Mouse (Mus musculus): Measurements from ENCODE around the gene Eif3k. TPM values are rescaled to one million over a fixed set of nuclear protein-coding genes. Genes with fewer than 3 reads are reported as not detected.

Gene Eif3k
- 351 and 356 TPM in 2 replicates for polyA plus RNA-seq (2015; fragmentation: Nextera tagmentation; extraction: Ambion mirVana)

- Histone ChIP-seq H3K27ac (peak within 1 kb of the TSS; percentile 51), H3K4me2 (peak within 1 kb of the TSS; percentile 84), H3K9ac (peak within 1 kb of the TSS; percentile 82), H3K36me3 (ENCODE audit: poor library complexity, severe bottlenecking) (peaks cover 28% of the 10 kb centered on the region), H3K4me1 (peaks cover 22% of the 10 kb centered on the region), H3K27me3 (no peaks in the 10 kb centered on the region), H3K9me3 (replicated peaks) (no peaks in the 10 kb centered on the region), H3K4me3 (peak within 1 kb of the TSS; percentile 78)
- peak; percentile 97 for ATAC-seq
- WGBS, result under 1% methylated on average over 36 of the region's 36 CpGs
Measured at GRCm38 (mm10) chr7:28981651-28982273, at the start of gene Eif3k, which contains the start of gene Map4k1. Gene Eif3k (minus strand): TSS chr7:28981864. Gene Map4k1 (plus strand): TSS chr7:28982050.

- Histone ChIP-seq H3K4me3 (no peak overlapping the region), H3K9ac (no peak overlapping the region), H3K9me3 (replicated peaks) (no peaks in the 10 kb centered on the region), H3K27ac (no peak overlapping the region), H3K4me1 (no peaks in the 10 kb centered on the region), H3K36me3 (ENCODE audit: poor library complexity, severe bottlenecking) (no peaks in the 10 kb centered on the region), H3K27me3 (no peaks in the 10 kb centered on the region), H3K4me2 (no peak overlapping the region)
- ATAC-seq, result no peak
- 91% methylated on average over 14 of the region's 14 CpGs for WGBS
Measured at GRCm38 (mm10) chr7:29029690-29030656, 48.3 kb upstream of the Eif3k start.

- Histone ChIP-seq H3K9me3 (replicated peaks) (no peaks in the 10 kb centered on the region), H3K9ac (no peak overlapping the region), H3K4me3 (no peak overlapping the region), H3K4me1 (no peaks in the 10 kb centered on the region), H3K36me3 (ENCODE audit: poor library complexity, severe bottlenecking) (no peaks in the 10 kb centered on the region), H3K27ac (no peak overlapping the region), H3K27me3 (no peaks in the 10 kb centered on the region), H3K4me2 (no peak overlapping the region)
- 86% methylated on average over 6 of the region's 6 CpGs for WGBS
- ATAC-seq, result no peak
Measured at GRCm38 (mm10) chr7:29028761-29029160, 47.1 kb upstream of the Eif3k start.

GRCm38 (mm10) chr7:29026811-29027210 lies 45.1 kb upstream of the Eif3k start:
- Histone ChIP-seq H3K9me3 (replicated peaks) (no peaks in the 10 kb centered on the region), H3K9ac (no peak overlapping the region), H3K4me3 (no peak overlapping the region), H3K27me3 (no peaks in the 10 kb centered on the region), H3K4me1 (no peaks in the 10 kb centered on the region), H3K4me2 (no peak overlapping the region), H3K36me3 (ENCODE audit: poor library complexity, severe bottlenecking) (no peaks in the 10 kb centered on the region), H3K27ac (no peak overlapping the region)
- ATAC-seq, result no peak
- WGBS, result 59% methylated on average over 4 of the region's 4 CpGs

- Histone ChIP-seq H3K4me3 (no peak overlapping the region), H3K27ac (no peak overlapping the region), H3K9ac (no peak overlapping the region), H3K9me3 (replicated peaks) (no peaks in the 10 kb centered on the region), H3K4me2 (no peak overlapping the region), H3K4me1 (no peaks in the 10 kb centered on the region), H3K27me3 (peaks cover 3% of the 10 kb centered on the region), H3K36me3 (ENCODE audit: poor library complexity, severe bottlenecking) (no peaks in the 10 kb centered on the region)
- ATAC-seq, result no peak
- WGBS, result 96% methylated on average over 5 of the region's 5 CpGs
Measured at GRCm38 (mm10) chr7:29026195-29026594, 44.5 kb upstream of the Eif3k start.

GRCm38 (mm10) chr7:29025566-29025965 lies 43.9 kb upstream of the Eif3k start:
- Histone ChIP-seq H3K4me1 (no peaks in the 10 kb centered on the region), H3K4me2 (no peak overlapping the region), H3K4me3 (no peak overlapping the region), H3K27ac (no peak overlapping the region), H3K9me3 (replicated peaks) (no peaks in the 10 kb centered on the region), H3K36me3 (ENCODE audit: poor library complexity, severe bottlenecking) (no peaks in the 10 kb centered on the region), H3K9ac (no peak overlapping the region), H3K27me3 (peaks cover 9% of the 10 kb centered on the region)
- WGBS, result 86% methylated on average over 7 of the region's 7 CpGs
- no peak for ATAC-seq

GRCm38 (mm10) chr7:29023514-29023913 lies 41.9 kb upstream of the Eif3k start:
- H3K4me1 ChIP-seq, result peaks cover 8% of the 10 kb centered on the region

GRCm38 (mm10) chr7:29022479-29022878 lies 40.8 kb upstream of the Eif3k start:
- no peak overlapping the region for H3K27ac ChIP-seq
- H3K9me3 ChIP-seq (replicated peaks), result no peaks in the 10 kb centered on the region
- no peak overlapping the region for H3K4me3 ChIP-seq
- no peak for ATAC-seq
- WGBS, result 91% methylated on average over 8 of the region's 8 CpGs
- peaks cover 40% of the 10 kb centered on the region for H3K27me3 ChIP-seq
- peaks cover 8% of the 10 kb centered on the region for H3K4me1 ChIP-seq
- no peaks in the 10 kb centered on the region for H3K36me3 ChIP-seq (ENCODE audit: poor library complexity, severe bottlenecking)
- H3K9ac ChIP-seq, result no peak overlapping the region
- no peak overlapping the region for H3K4me2 ChIP-seq

More at GRCm38 (mm10) chr7:29023514-29023913, 41.9 kb upstream of the Eif3k start:
- H3K27ac ChIP-seq, result no peak overlapping the region
- H3K4me3 ChIP-seq, result no peak overlapping the region
- ATAC-seq, result no peak
- H3K4me2 ChIP-seq, result no peak overlapping the region
- 91% methylated on average over 8 of the region's 8 CpGs for WGBS
- H3K9me3 ChIP-seq (replicated peaks), result no peaks in the 10 kb centered on the region
- no peak overlapping the region for H3K9ac ChIP-seq
- peaks cover 30% of the 10 kb centered on the region for H3K27me3 ChIP-seq
- no peaks in the 10 kb centered on the region for H3K36me3 ChIP-seq (ENCODE audit: poor library complexity, severe bottlenecking)

- H3K36me3 ChIP-seq (ENCODE audit: poor library complexity, severe bottlenecking), result no peaks in the 10 kb centered on the region
- no peak for ATAC-seq
- no peak overlapping the region for H3K27ac ChIP-seq
- peak overlapping the region; percentile 44 for H3K4me3 ChIP-seq
- peaks cover 6% of the 10 kb centered on the region; the same call in 1 of the 2 replicates for H3K9me3 ChIP-seq (replicated peaks)
- peak overlapping the region; percentile 71 for H3K4me2 ChIP-seq
- peaks cover 43% of the 10 kb centered on the region for H3K27me3 ChIP-seq
- H3K9ac ChIP-seq, result peak overlapping the region; percentile 60
- WGBS, result 4% methylated on average over 85 of the region's 88 CpGs
- H3K4me1 ChIP-seq, result peaks cover 8% of the 10 kb centered on the region
Measured at GRCm38 (mm10) chr7:29019447-29020220, 38.0 kb upstream of the Eif3k start.

GRCm38 (mm10) chr7:29017222-29017621 lies 35.6 kb upstream of the Eif3k start:
- Histone ChIP-seq H3K9ac (no peak overlapping the region), H3K4me1 (peaks cover 8% of the 10 kb centered on the region), H3K27ac (no peak overlapping the region), H3K4me2 (no peak overlapping the region), H3K27me3 (peaks cover 43% of the 10 kb centered on the region), H3K36me3 (ENCODE audit: poor library complexity, severe bottlenecking) (no peaks in the 10 kb centered on the region), H3K9me3 (replicated peaks) (peaks cover 6% of the 10 kb centered on the region; the same call in 1 of the 2 replicates), H3K4me3 (no peak overlapping the region)
- WGBS, result 86% methylated on average over 7 of the region's 7 CpGs
- no peak for ATAC-seq

GRCm38 (mm10) chr7:29016440-29016839 lies 34.8 kb upstream of the Eif3k start:
- Histone ChIP-seq H3K36me3 (ENCODE audit: poor library complexity, severe bottlenecking) (no peaks in the 10 kb centered on the region), H3K4me1 (peaks cover 8% of the 10 kb centered on the region), H3K27me3 (peaks cover 43% of the 10 kb centered on the region), H3K9me3 (replicated peaks) (peaks cover 6% of the 10 kb centered on the region; the same call in 1 of the 2 replicates), H3K27ac (no peak overlapping the region), H3K4me3 (no peak overlapping the region), H3K9ac (no peak overlapping the region), H3K4me2 (no peak overlapping the region)
- ATAC-seq, result no peak
- 79% methylated on average over 7 of the region's 7 CpGs for WGBS
